ENCODE assay signal across 8 mouse cellular contexts in the genomic region with DNA sequence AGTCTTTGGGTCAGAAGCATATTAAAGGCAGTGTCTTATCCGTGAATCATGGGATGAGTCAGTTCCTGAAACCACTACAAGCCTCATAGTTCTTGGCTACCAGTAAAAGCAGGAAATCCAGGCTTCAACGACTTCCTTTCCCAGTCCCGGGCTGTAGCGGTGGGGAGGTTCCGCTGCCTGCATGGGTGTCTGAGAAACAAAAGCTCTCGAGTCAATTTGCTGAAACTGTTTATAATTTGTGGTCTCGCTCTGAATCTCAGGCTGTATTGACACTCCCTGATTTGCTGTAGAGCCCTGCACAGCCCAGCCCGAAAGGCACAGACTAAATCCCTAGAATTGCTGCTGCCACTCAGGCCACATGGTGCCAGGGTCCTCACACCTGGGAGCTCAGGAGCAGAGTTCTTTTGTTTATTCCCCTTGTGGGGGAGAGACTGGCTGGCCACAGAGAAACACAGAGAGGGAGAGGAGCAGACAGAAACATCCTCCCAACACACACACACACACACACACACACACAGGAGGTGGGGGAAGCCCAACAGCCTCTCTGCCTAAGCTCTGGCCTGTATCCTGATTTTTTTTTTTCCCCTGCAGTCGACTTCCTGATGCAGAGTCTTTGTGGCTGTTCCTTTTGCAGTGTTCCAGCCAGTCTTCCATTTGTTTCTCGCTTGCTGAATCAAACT. TPM values are rescaled to one million over a fixed set of nuclear protein-coding genes. Genes with fewer than 3 reads are reported as not detected.
DNase-seq lines count a peak whose midpoint lies in the region; ATAC-seq and TF ChIP-seq lines count a peak whose summit lies in the region.

No protein-coding gene starts in this region.

- H3K4me3 ChIP-seq in kidney, adult 2 months (ENCODE audit: insufficient read depth, low read depth, low read length), result no peak overlapping the region
- no peak overlapping the region for H3K4me3 ChIP-seq in lung, embryonic 16.5 days (ENCODE audit: low read length)
- H3K4me3 ChIP-seq in stomach, postnatal 0 days (ENCODE audit: low read depth, low read length), result no peak overlapping the region

- no peaks in the 10 kb centered on the region for H3K36me3 ChIP-seq in kidney, adult 2 months (ENCODE audit: control insufficient read depth, insufficient read depth, low read length)
- H3K36me3 ChIP-seq in lung, embryonic 16.5 days (ENCODE audit: control insufficient read depth, insufficient read depth, low read length), result no peaks in the 10 kb centered on the region
- H3K36me3 ChIP-seq in stomach, postnatal 0 days (ENCODE audit: control insufficient read depth, insufficient read depth, low read length), result no peaks in the 10 kb centered on the region

- TF ChIP-seq POLR2A in kidney, adult 2 months (IDR thresholded peaks at IDR 0.05; ENCODE audit: low read depth, low read length), result no peak

- H3K9me3 ChIP-seq in lung, embryonic 16.5 days (ENCODE audit: control insufficient read depth, low read length), result no peaks in the 10 kb centered on the region
- no peaks in the 10 kb centered on the region for H3K9me3 ChIP-seq in stomach, postnatal 0 days (ENCODE audit: control insufficient read depth, low read length)

- H3K27ac ChIP-seq in kidney, adult 2 months (ENCODE audit: insufficient read depth, low read depth, low read length), result peak overlapping the region; percentile 52
- H3K27ac ChIP-seq in lung, embryonic 16.5 days (ENCODE audit: low read length), result peak overlapping the region; percentile 86
- H3K27ac ChIP-seq in stomach, postnatal 0 days (replicated peaks), result peak overlapping the region; percentile 91

- H3K4me2 ChIP-seq in lung, embryonic 16.5 days (ENCODE audit: low read depth, low read length), result peak overlapping the region; percentile 44
- peak overlapping the region; percentile 39 for H3K4me2 ChIP-seq in stomach, postnatal 0 days (replicated peaks; ENCODE audit: low read depth)

- H3K4me1 ChIP-seq in kidney, adult 2 months (ENCODE audit: control insufficient read depth, insufficient read depth, low read length), result peaks cover 31% of the 10 kb centered on the region
- peaks cover 54% of the 10 kb centered on the region for H3K4me1 ChIP-seq in lung, embryonic 16.5 days (replicated peaks; ENCODE audit: control insufficient read depth, insufficient read depth, low read length)
- peaks cover 11% of the 10 kb centered on the region for H3K4me1 ChIP-seq in stomach, postnatal 0 days (replicated peaks; ENCODE audit: control insufficient read depth, insufficient read depth)

- peak; percentile 87 for ATAC-seq in lung, embryonic 16.5 days (ENCODE audit: low read depth)
- ATAC-seq in stomach, postnatal 0 days (ENCODE audit: low FRiP score, low TSS enrichment), result peak; percentile 76

- peak; percentile 46 for TF ChIP-seq EP300 in stomach, postnatal 0 days (optimal IDR thresholded peaks at IDR 0.05)

- peak overlapping the region; percentile 12 for H3K9ac ChIP-seq in lung, embryonic 16.5 days (ENCODE audit: low read length)
- peak overlapping the region; percentile 41 for H3K9ac ChIP-seq in stomach, postnatal 0 days (ENCODE audit: low read length)

- H3K27me3 ChIP-seq in kidney, adult 2 months (replicated peaks; ENCODE audit: control insufficient read depth, insufficient read depth, low read length), result no peaks in the 10 kb centered on the region
- H3K27me3 ChIP-seq in lung, embryonic 16.5 days (ENCODE audit: control insufficient read depth, insufficient read depth, low read depth, low read length), result no peaks in the 10 kb centered on the region
- no peaks in the 10 kb centered on the region for H3K27me3 ChIP-seq in stomach, postnatal 0 days (ENCODE audit: control insufficient read depth, insufficient read depth, low read length)

- peak; percentile 33 to 50 for DNase-seq in cerebellum, postnatal 14 days
- DNase-seq in cerebellum, adult 9-11 months, result no peak
- peak; percentile 63 for DNase-seq in embryo, embryonic 9.5 days (ENCODE audit: extremely low spot score)
- DNase-seq in heart, adult 9 months (ENCODE audit: low spot score in 2 of 2), result peak; percentile 79 to 86
- DNase-seq in kidney, adult 2 months, result peak; percentile 82
- peak; percentile 53 for DNase-seq in stomach, postnatal 0 days (ENCODE audit: low spot score)
- no peak for DNase-seq in frontal cortex, postnatal 10 days (ENCODE audit: low spot score in 2 of 2)

- TF ChIP-seq CTCF in kidney, adult 2 months (conservative IDR thresholded peaks at IDR 0.05; ENCODE audit: insufficient read depth, insufficient read length, low read depth, low read length), result no peak
- TF ChIP-seq CTCF in stomach, postnatal 0 days (IDR thresholded peaks at IDR 0.05; ENCODE audit: low read depth), result peak; percentile 7; the same call in 1 of the 2 replicates

- WGBS in kidney, adult 2 months, result 33% methylated on average over 10 of the region's 10 CpGs
- WGBS in lung, embryonic 16.5 days, result 9% methylated on average over 10 of the region's 10 CpGs
- 6% methylated on average over 10 of the region's 10 CpGs for WGBS in stomach, postnatal 0 days

RNA-seq across cellular contexts. Expression of gene Tead1, which starts 18.2 kb away (rescaled TPM):
- polyA plus RNA-seq in kidney, adult 2 months (2012; rRNA removed), result 14.7 TPM in 2 replicates
- 20.1 and 22.5 TPM in 2 replicates for polyA plus RNA-seq in lung, embryonic 16.5 days (2015; fragmentation: Nextera tagmentation; extraction: Ambion mirVana)
- 13.5 and 13.9 TPM in 2 replicates for polyA plus RNA-seq in stomach, postnatal 0 days (2015; fragmentation: Nextera tagmentation; extraction: Ambion mirVana)

Comparison
In these comparisons a context has a peak if more than half of its experiments do, and no peak if none do; other contexts are left out.
1. DNase-seq: peak in cerebellum, postnatal 14 days (2 of 2), embryo, embryonic 9.5 days (single experiment), heart, adult 9 months (2 of 2), kidney, adult 2 months (single experiment) and stomach, postnatal 0 days (single experiment); none in cerebellum, adult 9-11 months (single experiment) and frontal cortex, postnatal 10 days (0 of 2).
2. Peak in every context shown above with its lines, with median percentiles within 50 percentile points of each other: H3K27ac ChIP-seq.